Mouse (Mus musculus) bone marrow, adult 2 months (tissue): ENCODE results near the gene Ephb1. TPM values are rescaled to one million over a fixed set of nuclear protein-coding genes. Genes with fewer than 3 reads are reported as not detected.

Experiments used
- H3K27ac ChIP-seq: fragments of 200-500 bp; 2 replicates; pipeline ENCODE4 v1.5.1; 2012; ENCODE audit warnings: low read depth, mild to moderate bottlenecking, control low read depth, inconsistent platforms, low read length; ENCODE audit not compliant: control insufficient read depth, poor library complexity, insufficient read depth
- H3K4me1 ChIP-seq: fragments of 200-500 bp; 2 replicates; pipeline ENCODE4 v1.6.1; 2011; ENCODE audit warnings: low read length; ENCODE audit not compliant: control insufficient read depth, insufficient read depth
- H3K4me3 ChIP-seq: fragments of 200-500 bp; replicated peaks from 2 replicates; pipeline ENCODE3; 2011; ENCODE audit warnings: mild to moderate bottlenecking, low read depth, low read length, control low read depth; ENCODE audit not compliant: control insufficient read depth
- CTCF ChIP-seq: fragments of 200-500 bp; IDR thresholded peaks from 2 replicates; pipeline ENCODE4 v1.5.1; 2011; ENCODE audit warnings: low read length, control low read depth; ENCODE audit not compliant: control insufficient read depth, insufficient read depth
- POLR2A ChIP-seq: fragments of 200-500 bp; IDR thresholded peaks from 2 replicates; pipeline ENCODE4 v1.6.1; 2011; ENCODE audit warnings: low read depth, mild to moderate bottlenecking, control low read depth, low read length, borderline replicate concordance; ENCODE audit not compliant: control insufficient read depth
- WGBS: fragments of 180-500 bp; shearing (Covaris S2); methylation state at CpG from one replicate; pipeline ENCODE4 v1.1.7; 2018; 5-methylcytosine and 5-hydroxymethylcytosine counted together
- polyA plus RNA-seq: library from polyadenylated mRNA; stranded (reverse); fragments of >200 nt; gene quantifications from 2 replicates; pipeline ENCODE4 v1.2.4, GENCODE M21; 2011; ENCODE audit warnings: low replicate concordance; ENCODE audit not compliant: missing spikeins, insufficient read depth, insufficient read length

The Ephb1 gene
- polyA plus RNA-seq, 1 experiment: 1.3 TPM

DNA sequence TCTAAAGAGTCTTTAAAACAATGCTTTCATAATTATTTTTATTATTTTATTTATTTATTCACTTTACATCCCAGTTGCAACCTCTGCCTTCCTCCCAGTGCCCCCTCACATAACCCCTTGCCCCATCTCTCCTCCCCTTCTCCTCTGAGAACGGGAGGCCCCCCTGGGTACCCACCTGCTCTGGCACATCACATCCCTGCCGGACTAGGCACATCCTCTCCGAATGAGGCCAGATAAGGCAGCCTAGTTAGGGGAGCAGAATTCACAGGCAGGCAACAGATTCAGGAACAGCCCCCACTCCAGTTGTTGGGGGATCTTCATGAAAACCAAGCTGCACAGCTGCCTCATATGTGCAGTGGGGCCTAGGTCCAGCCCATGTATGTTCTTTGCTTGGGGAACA, 17.4 kb upstream of the Ephb1 start:
- Histone ChIP-seq H3K4me3 (no peak overlapping the region), H3K4me1 (no peaks in the 10 kb centered on the region), H3K27ac (no peak overlapping the region)
- WGBS: 79% methylated on average over 3 of the region's 3 CpGs
- TF ChIP-seq POLR2A: no peak
- no peak for TF ChIP-seq CTCF

DNA sequence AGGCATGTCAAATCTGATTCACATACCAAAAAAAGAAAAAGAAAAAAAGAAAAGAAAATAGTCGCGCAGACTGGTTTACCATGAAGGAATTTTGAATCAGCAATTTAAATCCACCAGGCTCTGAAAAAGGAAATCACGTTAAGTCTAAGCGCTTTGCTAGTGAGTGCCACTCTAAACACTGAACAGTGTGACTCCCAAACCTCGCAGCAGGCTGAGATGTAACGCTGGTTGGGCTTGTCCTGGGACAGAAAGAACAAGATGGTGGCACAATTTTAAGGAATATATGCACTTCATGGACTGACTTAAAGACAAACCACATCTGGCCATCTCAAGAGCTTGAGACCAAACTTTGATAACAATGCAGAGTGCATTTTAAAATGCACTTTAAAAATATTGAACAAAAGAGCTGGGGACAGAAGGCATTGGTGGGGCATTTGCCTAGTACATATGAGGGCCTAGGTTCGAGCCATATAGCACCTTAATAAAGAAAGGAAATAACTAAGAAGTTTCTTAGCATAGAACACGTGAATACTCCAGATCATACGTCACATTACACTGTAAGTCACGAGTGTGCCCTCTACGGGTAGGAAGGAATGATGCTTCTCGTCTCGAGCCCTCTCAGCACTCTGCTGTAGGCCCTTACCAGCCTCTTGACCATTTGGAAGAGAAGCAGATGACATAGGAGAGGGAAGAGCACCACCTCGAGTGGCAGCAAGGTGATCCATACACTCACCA, 16.7 kb upstream of the Ephb1 start:
- TF ChIP-seq CTCF: no peak
- no peak for TF ChIP-seq POLR2A
- H3K27ac ChIP-seq: no peak overlapping the region
- WGBS: 56% methylated on average over 14 of the region's 14 CpGs
- H3K4me1 ChIP-seq: no peaks in the 10 kb centered on the region
- no peak overlapping the region for H3K4me3 ChIP-seq

DNA sequence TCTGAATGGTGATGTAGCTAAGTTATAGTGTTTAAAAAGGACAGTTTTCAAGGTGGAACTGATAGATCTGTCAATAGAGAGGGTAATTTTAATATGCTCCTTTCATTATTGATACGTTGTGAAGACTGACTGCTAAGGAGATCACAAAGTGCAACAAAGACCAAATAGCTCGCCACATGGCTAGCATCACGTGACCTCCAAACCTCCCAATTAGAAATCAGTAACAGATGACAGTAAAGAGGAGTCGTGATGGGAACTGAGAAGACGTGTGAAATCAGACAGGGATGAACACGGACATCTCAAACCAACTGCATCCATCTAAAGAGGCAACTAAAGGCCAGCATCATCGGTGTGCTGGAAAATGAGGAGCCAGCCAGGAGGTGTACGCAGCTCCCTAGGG, 15.6 kb upstream of the Ephb1 start:
- TF ChIP-seq POLR2A (no peak), CTCF (no peak)
- Histone ChIP-seq H3K27ac (no peak overlapping the region), H3K4me3 (no peak overlapping the region), H3K4me1 (no peaks in the 10 kb centered on the region)
- WGBS: 71% methylated on average over 8 of the region's 8 CpGs

DNA sequence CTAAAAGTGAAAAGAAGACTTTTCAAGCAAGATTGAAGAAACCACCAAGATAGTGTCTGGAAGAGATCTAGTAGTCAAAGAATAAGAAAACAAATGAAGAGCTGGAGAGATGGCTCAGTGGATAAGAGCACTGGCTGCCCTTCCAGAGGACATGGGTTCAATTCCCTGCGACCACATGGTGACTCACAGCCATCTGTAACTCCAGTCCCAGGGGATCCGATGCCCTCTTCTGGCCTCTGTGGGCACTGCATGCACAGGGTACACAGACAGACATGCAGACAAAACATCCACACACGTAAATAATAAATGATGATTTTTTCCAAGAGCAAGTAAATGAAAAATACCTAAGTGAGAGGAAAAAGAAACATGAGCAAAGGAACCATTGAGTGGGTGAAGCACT, 14.6 kb upstream of the Ephb1 start:
- no peak for TF ChIP-seq POLR2A
- no peak for TF ChIP-seq CTCF
- Histone ChIP-seq H3K4me1 (no peaks in the 10 kb centered on the region), H3K27ac (no peak overlapping the region), H3K4me3 (no peak overlapping the region)
- WGBS: 71% methylated on average over 3 of the region's 3 CpGs

DNA sequence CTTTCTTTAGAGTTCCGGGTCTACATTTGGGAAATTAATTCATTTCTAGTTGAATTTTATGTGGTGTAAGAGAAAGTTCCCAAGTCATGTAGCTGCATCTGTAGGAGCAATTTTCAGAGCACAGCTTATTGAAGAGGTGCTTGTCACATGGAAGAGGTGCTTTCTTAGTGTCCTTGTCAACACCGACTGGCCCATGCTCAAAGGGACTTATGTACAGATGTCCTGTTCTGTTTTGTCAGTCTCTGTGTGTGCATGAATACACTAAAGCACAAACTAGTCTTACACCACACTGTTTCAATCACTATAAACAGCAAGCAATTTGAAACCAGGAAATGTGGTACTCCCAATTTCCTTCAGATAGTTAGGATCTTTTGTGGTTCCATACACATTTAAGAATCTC, 13.3 kb upstream of the Ephb1 start:
- no peak for TF ChIP-seq CTCF
- no peak for TF ChIP-seq POLR2A
- no peaks in the 10 kb centered on the region for H3K4me1 ChIP-seq
- 86% methylated on average over 2 of the region's 2 CpGs for WGBS
- no peak overlapping the region for H3K27ac ChIP-seq
- no peak overlapping the region for H3K4me3 ChIP-seq

DNA sequence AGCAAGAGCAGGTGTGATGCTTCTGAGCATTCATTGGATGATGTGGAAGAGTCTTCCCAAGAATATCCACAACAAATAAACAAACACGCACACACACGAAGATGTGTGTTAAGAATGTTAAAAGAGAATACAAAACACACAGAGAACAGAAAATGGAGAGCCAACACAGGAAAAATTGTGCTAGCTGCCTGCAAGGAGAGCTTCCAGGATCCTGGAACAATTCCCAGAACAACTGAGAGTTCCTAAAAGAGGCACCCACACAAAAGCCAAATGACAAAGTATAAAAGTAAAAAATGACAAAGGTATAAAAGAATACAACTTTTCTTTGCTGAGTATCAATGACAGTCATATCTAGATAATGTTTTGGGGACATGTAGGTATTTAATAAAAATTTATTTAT, 11.0 kb upstream of the Ephb1 start:
- TF ChIP-seq CTCF (no peak), POLR2A (no peak)
- no peak overlapping the region for H3K4me3 ChIP-seq
- 72% methylated on average over 2 of the region's 2 CpGs for WGBS
- no peak overlapping the region for H3K27ac ChIP-seq
- no peaks in the 10 kb centered on the region for H3K4me1 ChIP-seq

DNA sequence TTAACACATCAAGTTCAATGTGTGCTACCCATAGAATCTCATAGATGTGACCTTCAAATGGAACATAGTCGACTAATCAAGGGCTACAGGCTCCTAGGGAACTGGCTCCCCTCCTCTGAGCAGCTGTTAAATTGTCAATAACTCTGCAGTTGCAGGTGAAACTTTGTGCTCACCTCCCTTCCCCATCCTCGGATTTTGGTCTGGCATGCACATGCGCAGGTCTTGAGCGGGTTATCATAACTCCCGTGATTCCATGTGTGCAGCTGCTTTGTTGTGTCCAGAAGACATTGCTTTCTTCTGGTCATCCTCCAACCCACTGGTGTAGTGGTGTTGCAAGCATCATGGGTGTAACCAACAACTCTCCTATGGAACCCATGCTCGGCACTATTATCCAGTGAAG, 4.8 kb upstream of the Ephb1 start:
- TF ChIP-seq CTCF (no peak), POLR2A (no peak)
- no peak overlapping the region for H3K27ac ChIP-seq
- no peaks in the 10 kb centered on the region for H3K4me1 ChIP-seq
- H3K4me3 ChIP-seq: no peak overlapping the region
- WGBS: 74% methylated on average over 6 of the region's 6 CpGs

DNA sequence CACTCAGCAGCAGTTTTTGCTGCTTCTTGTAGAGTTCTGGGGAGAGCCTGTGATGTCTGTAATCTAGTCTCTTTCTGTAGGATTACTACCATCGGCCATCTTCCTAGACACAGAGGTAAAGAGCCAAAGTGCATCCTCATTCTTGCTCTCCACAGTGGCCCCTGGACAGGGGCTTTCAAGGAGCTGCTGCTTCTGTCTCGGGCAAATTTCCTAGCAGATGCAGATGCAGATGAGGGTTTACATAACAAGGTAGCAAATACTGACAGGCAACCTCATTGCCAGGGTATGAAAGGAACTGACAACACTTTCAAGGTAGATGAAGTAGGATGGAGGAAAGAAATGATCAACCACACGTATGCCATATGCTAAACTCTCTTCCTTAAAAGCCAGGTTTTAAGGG, 4.2 kb upstream of the Ephb1 start:
- no peaks in the 10 kb centered on the region for H3K4me1 ChIP-seq
- H3K4me3 ChIP-seq: no peak overlapping the region
- no peak overlapping the region for H3K27ac ChIP-seq
- 61% methylated on average over 3 of the region's 3 CpGs for WGBS
- TF ChIP-seq CTCF: no peak
- TF ChIP-seq POLR2A: no peak

DNA sequence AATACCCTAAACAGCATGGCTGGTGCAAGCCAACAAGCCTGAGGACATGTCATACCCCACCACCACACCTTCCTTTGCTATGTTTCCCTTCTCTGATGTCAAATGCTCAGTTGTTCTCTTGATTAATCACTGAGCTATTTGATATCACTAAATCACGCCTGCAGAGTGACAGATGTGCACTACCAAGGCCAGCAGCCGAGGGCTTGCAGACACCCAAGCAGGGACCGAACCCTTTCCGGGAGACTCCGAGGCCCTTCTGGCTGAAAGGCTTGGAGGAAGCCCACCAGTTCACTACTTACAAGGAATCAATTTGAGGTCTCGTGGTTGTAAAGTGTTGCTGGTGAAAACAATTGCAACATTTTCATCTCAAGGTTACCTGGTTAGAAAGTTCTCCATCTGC, 3.5 kb upstream of the Ephb1 start:
- 78% methylated on average over 6 of the region's 6 CpGs for WGBS
- H3K27ac ChIP-seq: no peak overlapping the region
- no peak for TF ChIP-seq POLR2A
- no peak overlapping the region for H3K4me3 ChIP-seq
- H3K4me1 ChIP-seq: no peaks in the 10 kb centered on the region
